Mouse (Mus musculus): ENCODE measurements at regions not wholly inside any gene's neighbourhood (a gene's known extent, or its start where the extent isn't known, plus 50 kb on each side); places are given as distances from the start of the nearest gene placed in this dataset.

DNA sequence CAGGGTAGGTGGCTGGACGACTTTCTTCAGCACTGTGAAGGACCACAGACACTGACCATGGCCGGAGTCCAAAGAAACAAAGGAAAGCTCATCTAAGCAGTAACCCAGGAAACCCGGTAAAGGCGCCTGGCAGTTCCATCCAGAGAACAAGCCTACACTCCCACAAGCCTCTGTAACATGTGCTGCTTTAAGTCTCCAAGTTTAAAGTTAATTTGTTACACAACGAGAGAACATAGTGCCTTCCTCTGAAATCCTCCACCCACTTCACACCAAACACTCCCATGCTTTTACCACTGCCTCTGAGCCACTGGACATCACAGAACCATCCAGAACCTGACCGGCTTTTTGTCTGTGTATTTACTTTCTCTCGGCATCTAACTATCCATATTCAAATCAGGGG lies 416.0 kb downstream of the Atp23 start:
- Histone ChIP-seq H3K27me3 (replicated peaks) (no peaks in the 10 kb centered on the region), H3K36me3 (replicated peaks in 1 of 2; ENCODE audit: control insufficient read depth in 1 of 2, insufficient read depth in 1 of 2, low read length in 1 of 2) (no peaks in the 10 kb centered on the region), H3K79me2 (replicated peaks; ENCODE audit: control insufficient read depth, extremely low read depth, insufficient read depth, poor library complexity, severe bottlenecking) (no peaks in the 10 kb centered on the region), H3K9ac (ENCODE audit: insufficient read depth, low read depth) (no peak overlapping the region), H3K9me3 (replicated peaks; ENCODE audit: low read length) (peaks cover 6% of the 10 kb centered on the region), H3K27ac (ENCODE audit: insufficient read depth, low read depth) (no peak overlapping the region), H3K4me1 (ENCODE audit: control insufficient read depth in 1 of 2, insufficient read depth in 2 of 2) (no peaks in the 10 kb centered on the region), H3K4me3 (replicated peaks in 1 of 3; ENCODE audit: low read depth in 2 of 3, low read length in 2 of 3, poor library complexity in 1 of 3) (no peak overlapping the region), H3K4me2 (ENCODE audit: insufficient read depth, low read depth, poor library complexity, severe bottlenecking) (no peak overlapping the region)
- TF ChIP-seq SIN3A (IDR thresholded peaks at IDR 0.05; ENCODE audit: low read length) = no peak
- no peak for TF ChIP-seq IRF4 (IDR thresholded peaks at IDR 0.05; ENCODE audit: low read depth, low read length)
- no peak for TF ChIP-seq ZC3H11A (IDR thresholded peaks at IDR 0.05; ENCODE audit: low read depth, low read length)
- TF ChIP-seq MEF2A (IDR thresholded peaks at IDR 0.05; ENCODE audit: borderline replicate concordance, low read depth, low read length) = no peak
- no peak for TF ChIP-seq POLR2AphosphoS2 (IDR thresholded peaks at IDR 0.05; ENCODE audit: low read depth, low read length)
- no peak for TF ChIP-seq MYC (IDR thresholded peaks at IDR 0.05; ENCODE audit: low read depth, low read length)
- no peak for TF ChIP-seq BHLHE40 (IDR thresholded peaks at IDR 0.05; ENCODE audit: low read depth, low read length)
- TF ChIP-seq E2F4 (IDR thresholded peaks at IDR 0.05; ENCODE audit: insufficient replicate concordance, low read depth, low read length) = no peak
- TF ChIP-seq CHD2 (IDR thresholded peaks at IDR 0.05; ENCODE audit: low read length) = no peak
- no peak for TF ChIP-seq MXI1 (IDR thresholded peaks at IDR 0.05; ENCODE audit: low read depth, low read length)
- TF ChIP-seq ZNF384 (IDR thresholded peaks at IDR 0.05; ENCODE audit: low read depth, low read length) = no peak
- TF ChIP-seq NRF1 (IDR thresholded peaks at IDR 0.05; ENCODE audit: low read depth, low read length) = no peak
- no peak for TF ChIP-seq KAT2A (IDR thresholded peaks at IDR 0.05; ENCODE audit: insufficient replicate concordance, low read length)
- TF ChIP-seq TCF12 (IDR thresholded peaks at IDR 0.05; ENCODE audit: low read depth, low read length) = no peak
- no peak for TF ChIP-seq UBTF (IDR thresholded peaks at IDR 0.05; ENCODE audit: low read depth, low read length)
- TF ChIP-seq HCFC1 (IDR thresholded peaks at IDR 0.05; ENCODE audit: low read depth, low read length) = no peak
- DNase-seq (ENCODE audit: extremely low read depth) = no peak
- in situ Hi-C loops (cut with MboI; ENCODE audit: low pct_ligation_motif_present, low pct_unique_long_range_greater_than_20kb, low sequenced_read_pairs) = no loop called here
- dilution Hi-C loops (cut with MboI; ENCODE audit: extremely low pct_ligation_motif_present, extremely low pct_unique_long_range_greater_than_20kb, low sequenced_read_pairs) = no loop called here

DNA sequence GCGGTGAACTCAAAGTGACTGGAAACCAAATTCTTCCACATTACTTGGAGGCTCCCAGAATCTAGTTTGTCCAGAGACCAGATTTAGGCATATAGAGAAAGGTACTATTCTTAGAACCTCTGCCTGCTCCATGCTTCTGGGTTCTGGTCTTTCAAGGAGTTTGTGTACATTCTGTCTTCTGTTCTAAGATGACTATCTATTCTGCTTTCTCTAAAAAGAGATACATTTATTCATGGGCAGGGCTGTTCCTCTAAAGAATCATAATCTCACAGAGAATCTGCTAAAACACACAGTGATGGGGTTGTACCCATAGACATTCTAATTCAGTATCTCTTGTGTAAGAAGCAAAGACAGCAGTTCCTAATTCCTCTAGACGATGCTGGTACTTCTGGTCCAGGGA lies 417.7 kb downstream of the Atp23 start:
- no peak for TF ChIP-seq ZKSCAN1 (IDR thresholded peaks at IDR 0.05; ENCODE audit: borderline replicate concordance, low read depth, low read length)
- no peak for TF ChIP-seq MAFK (IDR thresholded peaks at IDR 0.05; ENCODE audit: insufficient replicate concordance, low read length)
- TF ChIP-seq ZMIZ1 (IDR thresholded peaks at IDR 0.05; ENCODE audit: low read depth, low read length) = no peak
- no peak for TF ChIP-seq GABPA (IDR thresholded peaks at IDR 0.05; ENCODE audit: insufficient replicate concordance, low read depth, low read length)
- no peak for TF ChIP-seq ELF1 (IDR thresholded peaks at IDR 0.05; ENCODE audit: low read depth, low read length)
- no peak for TF ChIP-seq RAD21 (IDR thresholded peaks at IDR 0.05; ENCODE audit: low read depth, low read length)
- no peak for TF ChIP-seq EP300 (IDR thresholded peaks at IDR 0.05; ENCODE audit: low read length)
- TF ChIP-seq ETS1 (conservative IDR thresholded peaks at IDR 0.05; ENCODE audit: low read depth, low read length) = no peak
- TF ChIP-seq POLR2AphosphoS2 (IDR thresholded peaks at IDR 0.05; ENCODE audit: low read depth, low read length) = no peak
- no peak for TF ChIP-seq MXI1 (IDR thresholded peaks at IDR 0.05; ENCODE audit: low read depth, low read length)
- TF ChIP-seq KAT2A (IDR thresholded peaks at IDR 0.05; ENCODE audit: insufficient replicate concordance, low read length) = no peak
- TF ChIP-seq RCOR1 (conservative IDR thresholded peaks at IDR 0.05; ENCODE audit: low read depth, low read length) = no peak
- no peak for TF ChIP-seq HCFC1 (IDR thresholded peaks at IDR 0.05; ENCODE audit: low read depth, low read length)
- TF ChIP-seq ZNF384 (IDR thresholded peaks at IDR 0.05; ENCODE audit: low read depth, low read length) = no peak
- TF ChIP-seq JUN (IDR thresholded peaks at IDR 0.05; ENCODE audit: insufficient read depth, low read depth, low read length) = no peak
- no peak for TF ChIP-seq ZC3H11A (IDR thresholded peaks at IDR 0.05; ENCODE audit: low read depth, low read length)
- TF ChIP-seq NELFE (IDR thresholded peaks at IDR 0.05; ENCODE audit: low read depth, low read length) = no peak
- TF ChIP-seq USF1 (IDR thresholded peaks at IDR 0.05; ENCODE audit: low read depth, low read length) = no peak
- TF ChIP-seq UBTF (IDR thresholded peaks at IDR 0.05; ENCODE audit: low read depth, low read length) = no peak
- Histone ChIP-seq H3K4me3 (replicated peaks in 1 of 3; ENCODE audit: low read depth in 2 of 3, low read length in 2 of 3, poor library complexity in 1 of 3) (no peak overlapping the region), H3K4me1 (ENCODE audit: control insufficient read depth in 1 of 2, insufficient read depth in 2 of 2) (no peaks in the 10 kb centered on the region), H3K9ac (ENCODE audit: insufficient read depth, low read depth) (no peak overlapping the region), H3K27me3 (replicated peaks) (no peaks in the 10 kb centered on the region), H3K79me2 (replicated peaks; ENCODE audit: control insufficient read depth, extremely low read depth, insufficient read depth, poor library complexity, severe bottlenecking) (no peaks in the 10 kb centered on the region), H3K27ac (ENCODE audit: insufficient read depth, low read depth) (no peak overlapping the region), H3K9me3 (replicated peaks; ENCODE audit: low read length) (peaks cover 6% of the 10 kb centered on the region), H3K4me2 (ENCODE audit: insufficient read depth, low read depth, poor library complexity, severe bottlenecking) (no peak overlapping the region), H3K36me3 (replicated peaks in 1 of 2; ENCODE audit: control insufficient read depth in 1 of 2, insufficient read depth in 1 of 2, low read length in 1 of 2) (no peaks in the 10 kb centered on the region)
- in situ Hi-C loops (cut with MboI; ENCODE audit: low pct_ligation_motif_present, low pct_unique_long_range_greater_than_20kb, low sequenced_read_pairs) (no loop called here), dilution Hi-C loops (cut with MboI; ENCODE audit: extremely low pct_ligation_motif_present, extremely low pct_unique_long_range_greater_than_20kb, low sequenced_read_pairs) (no loop called here)
- DNase-seq (ENCODE audit: extremely low read depth) = no peak
